Mouse (Mus musculus): Measurements from ENCODE around the gene Nme1. TPM values are rescaled to one million over a fixed set of nuclear protein-coding genes. Genes with fewer than 3 reads are reported as not detected.
A peak's percentile ranks its signal among the peaks of the same experiment; 100 is the strongest.

Gene Nme1
- polyA plus RNA-seq, 1 experiment from 2014 or later = 146 TPM

- 69% methylated on average over 9 of the region's 9 CpGs for WGBS
- H3K36me3 ChIP-seq (ENCODE audit: control insufficient read depth, insufficient read depth) = peaks cover 37% of the 10 kb centered on the region
- no peak for TF ChIP-seq CTCF (IDR thresholded peaks at IDR 0.05; ENCODE audit: low read depth)
These were observed 59.5 kb downstream of the Nme1 start for GRCm38 (mm10) chr11:93908829-93909228.

DNA sequence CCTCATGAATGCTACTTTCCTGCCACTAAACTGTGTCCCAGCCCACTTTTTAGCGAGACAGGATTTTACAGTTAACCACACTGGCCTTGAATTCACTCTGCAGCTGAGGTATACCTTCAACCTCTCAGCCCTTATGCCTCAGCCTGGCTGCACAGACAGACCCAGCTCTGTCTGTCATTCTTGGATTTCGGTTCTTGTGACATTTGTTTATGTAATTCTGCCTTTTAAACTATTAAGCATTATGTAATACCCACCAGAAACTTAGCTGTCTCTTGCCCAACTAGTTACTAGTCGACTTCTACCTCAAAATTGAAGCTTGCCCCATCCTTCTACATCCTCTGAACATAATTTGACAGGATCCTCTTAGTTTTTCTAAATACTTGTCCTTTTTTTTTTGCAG lies 60.5 kb downstream of the Nme1 start:
- ATAC-seq = no peak
- H3K27me3 ChIP-seq (replicated peaks; ENCODE audit: control insufficient read depth, insufficient read depth, low read length) = no peaks in the 10 kb centered on the region
- TF ChIP-seq CTCF (IDR thresholded peaks at IDR 0.05; ENCODE audit: low read depth) = no peak
- H3K9ac ChIP-seq (ENCODE audit: low read depth, low read length) = no peak overlapping the region
- no peak overlapping the region for H3K4me3 ChIP-seq (ENCODE audit: low read depth, low read length)
- no peak overlapping the region for H3K27ac ChIP-seq (ENCODE audit: low read depth, low read length)
- peaks cover 34% of the 10 kb centered on the region for H3K36me3 ChIP-seq (ENCODE audit: control insufficient read depth, insufficient read depth)
- no peaks in the 10 kb centered on the region for H3K9me3 ChIP-seq (ENCODE audit: control insufficient read depth)
- WGBS = 85% methylated on average over 3 of the region's 3 CpGs
- no peak overlapping the region for H3K4me2 ChIP-seq (replicated peaks; ENCODE audit: low read depth)
- no peaks in the 10 kb centered on the region for H3K4me1 ChIP-seq (replicated peaks; ENCODE audit: control insufficient read depth, insufficient read depth, low read length)

More at GRCm38 (mm10) chr11:93908829-93909228, 59.5 kb downstream of the Nme1 start:
- Histone ChIP-seq H3K4me1 (replicated peaks; ENCODE audit: control insufficient read depth, insufficient read depth, low read length) (no peaks in the 10 kb centered on the region), H3K4me3 (ENCODE audit: low read depth, low read length) (no peak overlapping the region), H3K9me3 (ENCODE audit: control insufficient read depth) (no peaks in the 10 kb centered on the region), H3K27me3 (replicated peaks; ENCODE audit: control insufficient read depth, insufficient read depth, low read length) (no peaks in the 10 kb centered on the region), H3K9ac (ENCODE audit: low read depth, low read length) (no peak overlapping the region), H3K4me2 (replicated peaks; ENCODE audit: low read depth) (no peak overlapping the region), H3K27ac (ENCODE audit: low read depth, low read length) (no peak overlapping the region)
- ATAC-seq = peak; percentile 53; the same call in 1 of the 2 replicates

Other genes with a start within 250 kb of the Nme1 start
- 16.6 and 17.0 TPM in 2 replicates for gene Utp18, start 82.8 kb downstream of the Nme1 start, polyA plus RNA-seq (2015; fragmentation: Nextera tagmentation; extraction: Ambion mirVana)
- 9.4 and 10.5 TPM in 2 replicates for gene Mbtd1, start 82.7 kb downstream of the Nme1 start, polyA plus RNA-seq (2015; fragmentation: Nextera tagmentation; extraction: Ambion mirVana)
- 370 and 400 TPM in 2 replicates for gene Nme2, start 12.3 kb downstream of the Nme1 start, polyA plus RNA-seq (2015; fragmentation: Nextera tagmentation; extraction: Ambion mirVana)
- gene Gm20390, start 228 bp downstream of the Nme1 start, polyA plus RNA-seq (2015; fragmentation: Nextera tagmentation; extraction: Ambion mirVana) = 228 and 239 TPM in 2 replicates
- 64.1 and 72.3 TPM in 2 replicates for gene Spag9, start 27.6 kb upstream of the Nme1 start, polyA plus RNA-seq (2015; fragmentation: Nextera tagmentation; extraction: Ambion mirVana)
- 69.4 and 71.8 TPM in 2 replicates for gene Tob1, start 242.9 kb upstream of the Nme1 start, polyA plus RNA-seq (2015; fragmentation: Nextera tagmentation; extraction: Ambion mirVana)

Data from intestine, postnatal 0 days (tissue).